Mouse (Mus musculus) limb, embryonic 10.5 days (tissue): ENCODE results near the gene Cbfa2t3. TPM values are rescaled to one million over a fixed set of nuclear protein-coding genes. Genes with fewer than 3 reads are reported as not detected.

Experiments used
- DNase-seq: peaks from one replicate; pipeline ENCODE4 v3.0.0-alpha.2; 2017; ENCODE audit warnings: low spot score
- H3K27ac ChIP-seq: fragments of 300-500 bp; sonication (generic); 2 replicates; pipeline ENCODE4 v1.5.1; 2016; ENCODE audit warnings: mild to moderate bottlenecking
- H3K27me3 ChIP-seq: fragments of 300-500 bp; sonication (generic); 2 replicates; pipeline ENCODE4 v1.6.1; 2016; ENCODE audit warnings: low read depth, mild to moderate bottlenecking; ENCODE audit not compliant: poor library complexity, severe bottlenecking
- H3K36me3 ChIP-seq: fragments of 300-500 bp; sonication (generic); 2 replicates; pipeline ENCODE4 v1.6.1; 2016; ENCODE audit warnings: mild to moderate bottlenecking, moderate library complexity
- H3K4me1 ChIP-seq: fragments of 300-500 bp; sonication (generic); 2 replicates; pipeline ENCODE4 v1.6.1; 2016
- H3K4me3 ChIP-seq: fragments of 300-500 bp; sonication (generic); 2 replicates; pipeline ENCODE4 v1.5.1; 2016; ENCODE audit warnings: mild to moderate bottlenecking, moderate library complexity
- H3K9me3 ChIP-seq: fragments of 300-500 bp; sonication (generic); replicated peaks from 2 replicates; pipeline ENCODE4 v1.6.1; 2016; ENCODE audit warnings: mild to moderate bottlenecking
- WGBS: fragments of 180-500 bp; shearing (Covaris S2); methylation state at CpG from one replicate; pipeline ENCODE4 v1.1.7; 2016; 5-methylcytosine and 5-hydroxymethylcytosine counted together
- polyA plus RNA-seq: library from polyadenylated mRNA; unstranded; fragments of >200 nt; fragmentation: Nextera tagmentation; extraction: Ambion mirVana; gene quantifications from 2 replicates; pipeline ENCODE4 v1.2.1, GENCODE M21; 2016

The Cbfa2t3 gene
- polyA plus RNA-seq, 1 experiment from 2014 or later, result 2.0 TPM

- WGBS, result under 1% methylated on average over 122 of the region's 127 CpGs
These were observed 20.6 kb downstream of the Cbfa2t3 start for GRCm38 (mm10) chr8:122678061-122678895.

GRCm38 (mm10) chr8:122677481-122678021 is 21.4 kb downstream of the Cbfa2t3 start:
- H3K4me3 ChIP-seq, result peak overlapping the region; percentile 83
- DNase-seq, result peak; percentile 66
- peak overlapping the region; percentile 90 for H3K27ac ChIP-seq
- H3K4me1 ChIP-seq, result peaks cover 72% of the 10 kb centered on the region
- no peaks in the 10 kb centered on the region for H3K9me3 ChIP-seq
- 1% methylated on average over 35 of the region's 35 CpGs for WGBS
- H3K36me3 ChIP-seq, result no peaks in the 10 kb centered on the region
- H3K27me3 ChIP-seq, result peaks cover 98% of the 10 kb centered on the region

More at GRCm38 (mm10) chr8:122678061-122678895, 20.6 kb downstream of the Cbfa2t3 start:
- H3K27me3 ChIP-seq, result peaks cover 98% of the 10 kb centered on the region
- H3K27ac ChIP-seq, result peak overlapping the region; percentile 90
- DNase-seq, result peak; percentile 88
- H3K9me3 ChIP-seq, result no peaks in the 10 kb centered on the region
- H3K36me3 ChIP-seq, result no peaks in the 10 kb centered on the region
- peak overlapping the region; percentile 83 for H3K4me3 ChIP-seq
- peaks cover 72% of the 10 kb centered on the region for H3K4me1 ChIP-seq

GRCm38 (mm10) chr8:122676621-122677480 is 22.1 kb downstream of the Cbfa2t3 start:
- WGBS, result 15% methylated on average over 16 of the region's 16 CpGs
- Histone ChIP-seq H3K9me3 (no peaks in the 10 kb centered on the region), H3K27me3 (peaks cover 98% of the 10 kb centered on the region), H3K4me3 (peak overlapping the region; percentile 83), H3K4me1 (peaks cover 73% of the 10 kb centered on the region), H3K27ac (peak overlapping the region; percentile 90), H3K36me3 (no peaks in the 10 kb centered on the region)
- peak; percentile 70 for DNase-seq

- no peak for DNase-seq
- Histone ChIP-seq H3K9me3 (no peaks in the 10 kb centered on the region), H3K4me1 (peaks cover 81% of the 10 kb centered on the region), H3K4me3 (0 out of 2 replicates have a peak overlapping the region, but pooled peaks have one; percentile 83), H3K27ac (0 out of 2 replicates have a peak overlapping the region, but pooled peaks have one; percentile 22), H3K27me3 (peaks cover 97% of the 10 kb centered on the region), H3K36me3 (no peaks in the 10 kb centered on the region)
- 86% methylated on average over 17 of the region's 17 CpGs for WGBS
These were observed 23.1 kb downstream of the Cbfa2t3 start for GRCm38 (mm10) chr8:122675596-122676420.

GRCm38 (mm10) chr8:122674999-122675398 is 23.9 kb downstream of the Cbfa2t3 start:
- H3K9me3 ChIP-seq, result no peaks in the 10 kb centered on the region
- no peak overlapping the region for H3K4me3 ChIP-seq
- no peaks in the 10 kb centered on the region for H3K36me3 ChIP-seq
- H3K27ac ChIP-seq, result no peak overlapping the region
- H3K27me3 ChIP-seq, result peaks cover 97% of the 10 kb centered on the region
- H3K4me1 ChIP-seq, result peaks cover 83% of the 10 kb centered on the region
- WGBS, result 60% methylated on average over 7 of the region's 7 CpGs
- DNase-seq, result no peak

GRCm38 (mm10) chr8:122673989-122674388 is 24.9 kb downstream of the Cbfa2t3 start:
- Histone ChIP-seq H3K27ac (peak overlapping the region; percentile 27; the same call in 1 of the 2 replicates), H3K4me1 (peaks cover 83% of the 10 kb centered on the region), H3K4me3 (no peak overlapping the region), H3K36me3 (no peaks in the 10 kb centered on the region), H3K27me3 (peaks cover 93% of the 10 kb centered on the region), H3K9me3 (no peaks in the 10 kb centered on the region)
- no peak for DNase-seq
- WGBS, result 81% methylated on average over 12 of the region's 12 CpGs

- 78% methylated on average over 6 of the region's 6 CpGs for WGBS
- Histone ChIP-seq H3K27ac (no peak overlapping the region), H3K4me3 (no peak overlapping the region), H3K36me3 (no peaks in the 10 kb centered on the region), H3K27me3 (peaks cover 74% of the 10 kb centered on the region), H3K9me3 (no peaks in the 10 kb centered on the region), H3K4me1 (peaks cover 75% of the 10 kb centered on the region)
- no peak for DNase-seq
These were observed 27.0 kb downstream of the Cbfa2t3 start for GRCm38 (mm10) chr8:122671894-122672293.

- Histone ChIP-seq H3K27ac (0 out of 2 replicates have a peak overlapping the region, but pooled peaks have one; percentile 27), H3K4me1 (peaks cover 75% of the 10 kb centered on the region), H3K9me3 (no peaks in the 10 kb centered on the region), H3K4me3 (no peak overlapping the region), H3K36me3 (no peaks in the 10 kb centered on the region), H3K27me3 (peaks cover 62% of the 10 kb centered on the region)
- DNase-seq, result no peak
- 75% methylated on average over 3 of the region's 3 CpGs for WGBS
These were observed 28.2 kb downstream of the Cbfa2t3 start for GRCm38 (mm10) chr8:122670718-122671117.

- WGBS, result 23% methylated on average over 11 of the region's 11 CpGs
These were observed 28.9 kb downstream of the Cbfa2t3 start for GRCm38 (mm10) chr8:122670001-122670400.

GRCm38 (mm10) chr8:122669370-122669769 is 29.5 kb downstream of the Cbfa2t3 start:
- Histone ChIP-seq H3K4me3 (no peak overlapping the region), H3K27ac (0 out of 2 replicates have a peak overlapping the region, but pooled peaks have one; percentile 27), H3K36me3 (no peaks in the 10 kb centered on the region), H3K9me3 (no peaks in the 10 kb centered on the region), H3K27me3 (peaks cover 49% of the 10 kb centered on the region), H3K4me1 (peaks cover 75% of the 10 kb centered on the region)
- no peak for DNase-seq
- WGBS, result 35% methylated on average over 5 of the region's 5 CpGs

More at GRCm38 (mm10) chr8:122670001-122670400, 28.9 kb downstream of the Cbfa2t3 start:
- no peaks in the 10 kb centered on the region for H3K9me3 ChIP-seq
- H3K36me3 ChIP-seq, result no peaks in the 10 kb centered on the region
- no peak overlapping the region for H3K4me3 ChIP-seq
- H3K27ac ChIP-seq, result peak overlapping the region; percentile 27; the same call in 1 of the 2 replicates
- H3K4me1 ChIP-seq, result peaks cover 75% of the 10 kb centered on the region
- peaks cover 55% of the 10 kb centered on the region for H3K27me3 ChIP-seq
- DNase-seq, result no peak

GRCm38 (mm10) chr8:122667854-122668253 is 31.1 kb downstream of the Cbfa2t3 start:
- Histone ChIP-seq H3K27ac (peak overlapping the region; percentile 85), H3K9me3 (no peaks in the 10 kb centered on the region), H3K4me1 (peaks cover 81% of the 10 kb centered on the region), H3K36me3 (no peaks in the 10 kb centered on the region), H3K27me3 (peaks cover 34% of the 10 kb centered on the region), H3K4me3 (no peak overlapping the region)
- no peak for DNase-seq
- WGBS, result 80% methylated on average over 11 of the region's 11 CpGs

- Histone ChIP-seq H3K27me3 (peaks cover 24% of the 10 kb centered on the region), H3K36me3 (no peaks in the 10 kb centered on the region), H3K27ac (peak overlapping the region; percentile 85), H3K4me3 (0 out of 2 replicates have a peak overlapping the region, but pooled peaks have one; percentile 6), H3K4me1 (peaks cover 90% of the 10 kb centered on the region), H3K9me3 (no peaks in the 10 kb centered on the region)
- 47% methylated on average over 12 of the region's 12 CpGs for WGBS
- DNase-seq, result no peak
These were observed 32.1 kb downstream of the Cbfa2t3 start for GRCm38 (mm10) chr8:122666827-122667226.
